Mouse (Mus musculus) Patski (cell line): Measurements from ENCODE around the gene Hoxa10. TPM values are rescaled to one million over a fixed set of nuclear protein-coding genes. Genes with fewer than 3 reads are reported as not detected.

ENCODE experiments used
- ATAC-seq: fragments of 100-300 bp; one replicate; pipeline ENCODE4 v1.8.0; 2021
- CTCF ChIA-PET: fragments of 350-600 bp; sonication (Branson Sonifier 250); formaldehyde crosslinking; loops from one replicate; lab custom pipeline; 2022; ENCODE audit warnings: inconsistent platforms; lab: Charles Lee
- POLR2A ChIA-PET: fragments of 350-600 bp; sonication (Branson Sonifier 250); formaldehyde crosslinking; loops from one replicate; lab custom pipeline; 2022; ENCODE audit warnings: antibody characterized with exemption, inconsistent platforms; lab: Charles Lee
- DNase-seq: peaks from one replicate; pipeline ENCODE4 v3.0.0-alpha.2; 2011; ENCODE audit warnings: low read depth, low spot score
- H3K27me3 ChIP-seq: fragments of 371-371 bp; one replicate; pipeline ENCODE4 v1.5.1; 2021
- CTCF ChIP-seq: fragments of 100-300 bp; IDR thresholded peaks from one replicate; pipeline ENCODE4 v1.5.1; 2021
- in situ Hi-C: fragments of 300-500 bp; cut with MboI; formaldehyde crosslinking; loops from 3 replicates; pipeline ENCODE4 v1.11.1; 2018; ENCODE audit warnings: low pct_unique_long_range_greater_than_20kb, mixed read lengths
- polyA plus RNA-seq: library from polyadenylated mRNA; unstranded; gene quantifications from one replicate; pipeline ENCODE4 v1.2.3, GENCODE M21; 2021

Gene Hoxa10
- polyA plus RNA-seq, 1 experiment from 2014 or later = 104 TPM

- DNase-seq = no peak
- CTCF ChIA-PET = interaction anchor here (0.7 to 3.4 kb wide), 13 partner anchors 9 to 81 kb away, joined by 3 to 20 read pairs (median 4); partner anchors contain the start of genes Hoxa7 and Hoxa9
- POLR2A ChIA-PET = interaction anchor here (0.7 to 37.4 kb wide), 6 partner anchors 11 to 771 kb away, joined by 3 to 778 read pairs (median 5); partner anchors contain the start of genes 5730596B20Rik, Cbx3, Gm28308 and Hnrnpa2b1
- no peak for TF ChIP-seq CTCF
- no peak for ATAC-seq
- in situ Hi-C loops = loop anchor here (25.0 kb wide), 1 partner anchor 1254 kb away; no protein-coding TSS in a partner anchor
- no peaks in the 10 kb centered on the region for H3K27me3 ChIP-seq
Measured at GRCm38 (mm10) chr6:52241001-52241621, 457 bp upstream of the Hoxa10 start.

GRCm38 (mm10) chr6:52239625-52240388 lies 847 bp downstream of the Hoxa10 start:
- TF ChIP-seq CTCF = no peak
- H3K27me3 ChIP-seq = no peaks in the 10 kb centered on the region
- CTCF ChIA-PET = interaction anchor here (1.0 to 3.4 kb wide), 10 partner anchors 10 to 56 kb away, joined by 3 to 20 read pairs (median 4); partner anchors contain the start of genes Hoxa7 and Hoxa9
- DNase-seq (no peak), ATAC-seq (no peak)
- in situ Hi-C loops = loop anchor here (25.0 kb wide), 1 partner anchor 1253 kb away; no protein-coding TSS in a partner anchor
- POLR2A ChIA-PET = interaction anchor here (1.3 to 37.4 kb wide), 6 partner anchors 7 to 599 kb away, joined by 3 to 778 read pairs (median 6); partner anchors contain the start of genes 5730596B20Rik, Gm28308, Hoxa3 and Hoxa5

GRCm38 (mm10) chr6:52238976-52239375 lies 1.7 kb downstream of the Hoxa10 start:
- ChIA-PET POLR2A (interaction anchor here (1.4 to 37.4 kb wide), 4 partner anchors 8 to 61 kb away, joined by 4 to 778 read pairs (median 192); partner anchors contain the start of genes 5730596B20Rik, Gm28308, Hoxa3 and Hoxa5), CTCF (interaction anchor here (1.4 to 3.4 kb wide), 5 partner anchors 9 to 236 kb away, joined by 3 to 20 read pairs (median 5); partner anchors contain the start of genes Hoxa7 and Hoxa9)
- no peak for DNase-seq
- no peak for ATAC-seq
- no peaks in the 10 kb centered on the region for H3K27me3 ChIP-seq
- no peak for TF ChIP-seq CTCF
- in situ Hi-C loops = loop anchor here (25.0 kb wide), 1 partner anchor 1252 kb away; no protein-coding TSS in a partner anchor

- no peak for ATAC-seq
- in situ Hi-C loops = loop anchor here (25.0 kb wide), 1 partner anchor 1251 kb away; no protein-coding TSS in a partner anchor
- ChIA-PET POLR2A (interaction anchor here (0.7 to 37.4 kb wide), 4 partner anchors 9 to 1485 kb away, joined by 3 to 778 read pairs (median 192); partner anchors contain the start of genes 5730596B20Rik, Gm28308, Hoxa3 and Hoxa6), CTCF (interaction anchor here (1.0 to 3.4 kb wide), 6 partner anchors 8 to 237 kb away, joined by 3 to 20 read pairs (median 5); partner anchors contain the start of genes Hoxa7 and Hoxa9)
- no peak for DNase-seq
- H3K27me3 ChIP-seq = no peaks in the 10 kb centered on the region
- TF ChIP-seq CTCF = no peak
Measured at GRCm38 (mm10) chr6:52238155-52238545, 2.5 kb downstream of the Hoxa10 start.

- H3K27me3 ChIP-seq = no peaks in the 10 kb centered on the region
- TF ChIP-seq CTCF = no peak
- no peak for DNase-seq
Measured at GRCm38 (mm10) chr6:52237346-52238154, 3.1 kb downstream of the Hoxa10 start.

DNA sequence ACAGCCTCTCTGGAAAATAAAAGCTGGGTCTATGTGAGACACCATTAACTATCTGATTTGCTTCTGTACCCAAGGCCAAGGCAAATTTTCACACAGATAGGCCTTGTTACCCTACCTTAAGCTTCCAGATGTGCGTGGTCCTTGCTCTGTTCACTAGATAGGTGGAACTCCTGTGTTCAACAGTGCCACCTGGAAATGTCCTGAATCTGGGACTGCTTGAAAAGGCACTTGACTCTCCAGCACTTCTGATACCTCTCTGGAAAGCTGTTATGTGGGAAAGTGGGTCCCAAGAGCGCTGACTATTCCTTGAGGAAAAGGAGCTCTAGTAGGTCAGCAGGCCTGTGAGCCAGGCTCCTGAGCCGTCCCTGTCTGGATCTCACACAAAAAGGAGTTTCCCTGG lies 3.8 kb downstream of the Hoxa10 start:
- in situ Hi-C loops = loop anchor here (25.0 kb wide), 1 partner anchor 1250 kb away; no protein-coding TSS in a partner anchor
- H3K27me3 ChIP-seq = no peaks in the 10 kb centered on the region
- no peak for DNase-seq
- ATAC-seq = no peak
- TF ChIP-seq CTCF = no peak
- ChIA-PET CTCF (interaction anchor here (1.6 to 2.3 kb wide), 3 partner anchors 16 to 22 kb away, joined by 4 to 18 read pairs (median 11); partner anchors contain the start of genes Gm28308, Hoxa3 and Hoxa7), POLR2A (interaction anchor here (1.0 to 37.4 kb wide), 4 partner anchors 2 to 233 kb away, joined by 3 to 778 read pairs (median 578); partner anchors contain the start of genes 5730596B20Rik, Gm28308, Hoxa10 and Hoxa11)

More at GRCm38 (mm10) chr6:52237346-52238154, 3.1 kb downstream of the Hoxa10 start:
- ATAC-seq = no peak
- CTCF ChIA-PET = interaction anchor here (1.0 to 3.4 kb wide), 8 partner anchors 7 to 236 kb away, joined by 4 to 20 read pairs (median 8); partner anchors contain the start of genes Gm28308, Hoxa3, Hoxa7 and Hoxa9
- POLR2A ChIA-PET = interaction anchor here (0.7 to 37.4 kb wide), 6 partner anchors 1 to 1485 kb away, joined by 3 to 778 read pairs (median 192); partner anchors contain the start of genes 5730596B20Rik, Gm28308, Hoxa10 and Hoxa11
- in situ Hi-C loops = loop anchor here (25.0 kb wide), 1 partner anchor 1250 kb away; no protein-coding TSS in a partner anchor

- H3K27me3 ChIP-seq = no peaks in the 10 kb centered on the region
- ATAC-seq (no peak), DNase-seq (no peak)
- in situ Hi-C loops = loop anchor here (25.0 kb wide), 1 partner anchor 1249 kb away; no protein-coding TSS in a partner anchor
- POLR2A ChIA-PET = interaction anchor here (21.2 to 37.4 kb wide), 3 partner anchors 3 to 58 kb away, joined by 378 to 778 read pairs (median 778); partner anchors contain the start of genes 5730596B20Rik, Gm28308, Hoxa10 and Hoxa11
- no peak for TF ChIP-seq CTCF
- CTCF ChIA-PET = interaction anchor here (0.9 to 2.3 kb wide), 6 partner anchors 9 to 61 kb away, joined by 3 to 18 read pairs (median 4); partner anchors contain the start of genes Gm28308, Hoxa11, Hoxa3 and Hoxa7
Measured at GRCm38 (mm10) chr6:52235866-52236265, 4.8 kb downstream of the Hoxa10 start.

GRCm38 (mm10) chr6:52235267-52235666 lies 5.4 kb downstream of the Hoxa10 start:
- CTCF ChIA-PET = interaction anchor here (0.9 to 2.3 kb wide), 4 partner anchors 10 to 60 kb away, joined by 3 to 11 read pairs (median 4); partner anchors contain the start of genes Gm28308, Hoxa11 and Hoxa3
- in situ Hi-C loops = loop anchor here (25.0 kb wide), 1 partner anchor 1248 kb away; no protein-coding TSS in a partner anchor
- H3K27me3 ChIP-seq = no peaks in the 10 kb centered on the region
- DNase-seq (no peak), ATAC-seq (no peak)
- POLR2A ChIA-PET = interaction anchor here (21.2 to 37.4 kb wide), 3 partner anchors 4 to 58 kb away, joined by 378 to 778 read pairs (median 778); partner anchors contain the start of genes 5730596B20Rik, Gm28308, Hoxa10 and Hoxa11
- TF ChIP-seq CTCF = no peak
